Mouse (Mus musculus) liver, embryonic 14.5 days (tissue): ENCODE data around the gene Frat1. TPM values are rescaled to one million over a fixed set of nuclear protein-coding genes. Genes with fewer than 3 reads are reported as not detected.

ENCODE experiments used
- ATAC-seq: fragments of 200-750 bp; cut with Nextera tagmentation; 2 replicates; pipeline ENCODE4 v1.8.0; 2017; ENCODE audit warnings: moderate number of reproducible peaks, mild to moderate bottlenecking, moderate library complexity; ENCODE audit not compliant: insufficient read depth
- DNase-seq, 3 experiments: peaks; one replicate each; pipeline ENCODE4 v3.0.0-alpha.2; 2012 to 2013; ENCODE audit warnings: low read depth in 3 of 3, low spot score in 3 of 3
- H3K27ac ChIP-seq: fragments of 300-500 bp; sonication (generic); 2 replicates; pipeline ENCODE4 v1.5.1; 2014; ENCODE audit warnings: moderate library complexity, mild to moderate bottlenecking, control low read depth, inconsistent platforms
- H3K27me3 ChIP-seq: fragments of 300-500 bp; sonication (generic); 2 replicates; pipeline ENCODE4 v1.6.1; 2014; ENCODE audit warnings: mild to moderate bottlenecking, low read length, moderate library complexity; ENCODE audit not compliant: control insufficient read depth, insufficient read depth
- H3K36me3 ChIP-seq: fragments of 300-500 bp; sonication (generic); replicated peaks from 2 replicates; pipeline ENCODE4 v1.6.1; 2014; ENCODE audit warnings: low read depth; ENCODE audit not compliant: control insufficient read depth, insufficient read depth
- H3K4me1 ChIP-seq, 2 experiments: fragments of 200-500 bp in 1 of 2; fragments of 300-500 bp in 1 of 2; sonication (generic) in 1 of 2; replicated peaks; 2 replicates each; pipeline ENCODE4 v1.6.1; 2012 to 2014; ENCODE audit warnings: antibody characterized with exemption in 1 of 2, inconsistent platforms in 1 of 2, low read length in 1 of 2; ENCODE audit not compliant: control insufficient read depth in 2 of 2, insufficient read depth in 2 of 2
- H3K4me2 ChIP-seq: fragments of 300-500 bp; sonication (generic); 2 replicates; pipeline ENCODE4 v1.6.1; 2014; ENCODE audit warnings: low read depth, mild to moderate bottlenecking, control low read depth, moderate library complexity
- H3K4me3 ChIP-seq, 2 experiments: fragments of 200-500 bp in 1 of 2; fragments of 300-500 bp in 1 of 2; sonication (generic) in 1 of 2; 2 replicates each; pipeline ENCODE4 v1.5.1; 2012 to 2014; ENCODE audit warnings: low read depth in 2 of 2, low read length in 2 of 2, mild to moderate bottlenecking in 2 of 2, control low read depth in 1 of 2, inconsistent platforms in 1 of 2, moderate library complexity in 1 of 2; ENCODE audit not compliant: insufficient read depth in 1 of 2
- H3K9ac ChIP-seq: fragments of 300-500 bp; sonication (generic); replicated peaks from 2 replicates; pipeline ENCODE4 v1.6.1; 2014; ENCODE audit warnings: mild to moderate bottlenecking, control low read depth, moderate library complexity
- H3K9me3 ChIP-seq: fragments of 300-500 bp; sonication (generic); 2 replicates; pipeline ENCODE4 v1.6.1; 2016; ENCODE audit warnings: low read length, mixed read lengths; ENCODE audit not compliant: control insufficient read depth
- CTCF ChIP-seq: IDR thresholded peaks from 2 replicates; pipeline ENCODE4 v1.5.1; 2016; ENCODE audit warnings: antibody characterized with exemption, low read depth, control low read depth
- EP300 ChIP-seq: IDR thresholded peaks from 2 replicates; pipeline ENCODE4 v1.6.1; 2016; ENCODE audit warnings: antibody characterized with exemption, low read depth
- WGBS: fragments of 180-500 bp; shearing (Covaris S2); extraction: QIAGEN DNeasy Blood & Tissue Kit; methylation state at CpG from one replicate; pipeline ENCODE4 v1.1.7; 2014; ENCODE audit not compliant: insufficient replicate concordance; 5-methylcytosine and 5-hydroxymethylcytosine counted together
- polyA plus RNA-seq, 2 experiments: library from polyadenylated mRNA; depleted of rRNA in 1 of 2; stranded (reverse) in 1 of 2; unstranded in 1 of 2; fragments of >200 nt; fragmentation: Nextera tagmentation in 1 of 2; extraction: Ambion mirVana in 1 of 2; gene quantifications; 2 replicates each; pipeline versions ENCODE4 v1.2.1 to v1.2.3; 2012 to 2014

Gene Frat1
- polyA plus RNA-seq, 2 experiments = 3.0 to 9.9 TPM

GRCm38 (mm10) chr19:41816410-41816809 is 13.4 kb upstream of the Frat1 start:
- no peaks in the 10 kb centered on the region for H3K36me3 ChIP-seq
- H3K9me3 ChIP-seq = no peaks in the 10 kb centered on the region
- H3K4me3 ChIP-seq = no peak overlapping the region
- DNase-seq (no peak), ATAC-seq (no peak)
- no peak overlapping the region for H3K9ac ChIP-seq
- H3K4me1 ChIP-seq = peaks cover 9 to 21% of the 10 kb centered on the region in 2 experiments
- TF ChIP-seq EP300 = no peak
- TF ChIP-seq CTCF = no peak
- no peaks in the 10 kb centered on the region for H3K27me3 ChIP-seq
- no peak overlapping the region for H3K4me2 ChIP-seq
- 62% methylated on average over 5 of the region's 5 CpGs for WGBS
- H3K27ac ChIP-seq = no peak overlapping the region

- DNase-seq (no peak), ATAC-seq (no peak)
- Histone ChIP-seq H3K27ac (no peak overlapping the region), H3K9me3 (no peaks in the 10 kb centered on the region), H3K9ac (no peak overlapping the region), H3K27me3 (no peaks in the 10 kb centered on the region), H3K4me1 (peaks cover 9 to 21% of the 10 kb centered on the region in 2 experiments), H3K4me2 (no peak overlapping the region), H3K4me3 (no peak overlapping the region), H3K36me3 (no peaks in the 10 kb centered on the region)
- TF ChIP-seq EP300 = no peak
- no peak for TF ChIP-seq CTCF
- 60% methylated on average over 5 of the region's 5 CpGs for WGBS
These were observed 12.9 kb upstream of the Frat1 start for GRCm38 (mm10) chr19:41816915-41817314.

- no peak for ATAC-seq
- DNase-seq = no peak
- Histone ChIP-seq H3K9me3 (no peaks in the 10 kb centered on the region), H3K36me3 (no peaks in the 10 kb centered on the region), H3K27ac (no peak overlapping the region), H3K4me2 (no peak overlapping the region), H3K9ac (no peak overlapping the region), H3K4me1 (peaks cover 9 to 21% of the 10 kb centered on the region in 2 experiments), H3K27me3 (no peaks in the 10 kb centered on the region), H3K4me3 (no peak overlapping the region)
- TF ChIP-seq CTCF (no peak), EP300 (no peak)
- 74% methylated on average over 10 of the region's 10 CpGs for WGBS
These were observed 12.4 kb upstream of the Frat1 start for GRCm38 (mm10) chr19:41817325-41817724.

DNA sequence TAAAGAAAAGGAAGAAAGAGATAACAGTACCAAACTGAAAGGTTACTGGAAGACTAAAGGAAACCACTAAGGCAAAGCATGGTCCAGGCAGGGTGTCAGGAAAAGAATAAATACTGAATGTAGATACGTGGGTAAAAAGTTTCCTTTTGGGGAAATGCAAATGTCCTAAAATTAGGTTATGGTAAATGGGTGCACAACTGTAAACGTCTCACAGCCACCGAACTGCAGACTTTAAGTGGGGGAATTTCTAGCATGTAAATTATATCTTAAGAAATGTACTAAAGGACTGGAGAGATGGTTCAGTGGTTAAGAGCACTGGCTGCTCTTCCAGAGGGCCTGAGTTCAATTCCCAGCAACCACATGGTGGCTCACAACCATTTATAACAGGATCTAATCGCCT is 11.0 kb upstream of the Frat1 start:
- Histone ChIP-seq H3K4me2 (no peak overlapping the region), H3K27ac (no peak overlapping the region), H3K27me3 (no peaks in the 10 kb centered on the region), H3K9me3 (no peaks in the 10 kb centered on the region), H3K9ac (no peak overlapping the region), H3K4me1 (peaks cover 3 to 17% of the 10 kb centered on the region in 2 experiments; a peak in 3 of 4 replicates), H3K4me3 (no peak overlapping the region), H3K36me3 (no peaks in the 10 kb centered on the region)
- WGBS = 62% methylated on average over 4 of the region's 4 CpGs
- DNase-seq = no peak
- no peak for TF ChIP-seq EP300
- TF ChIP-seq CTCF = no peak
- ATAC-seq = no peak

DNA sequence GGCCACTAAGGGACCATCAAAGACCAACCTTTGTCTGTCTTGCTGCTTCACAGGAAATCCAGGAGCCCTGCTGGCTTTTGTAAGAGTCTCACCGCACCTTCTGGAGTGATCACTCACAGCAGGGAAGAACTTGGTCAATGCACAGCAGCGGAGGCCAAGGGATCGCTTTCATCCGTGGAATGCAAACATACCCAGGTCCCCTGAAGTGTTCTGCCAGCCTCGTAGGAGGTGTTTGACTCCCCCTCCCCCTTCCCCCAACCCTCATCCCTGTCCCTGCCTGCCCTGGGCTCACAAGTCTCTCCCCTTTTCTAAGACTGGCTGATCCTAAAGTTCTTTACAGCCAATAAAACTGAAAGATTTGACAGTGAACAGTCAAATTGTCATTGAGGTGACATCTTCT is 8.3 kb upstream of the Frat1 start:
- H3K4me2 ChIP-seq = no peak overlapping the region
- H3K9me3 ChIP-seq = no peaks in the 10 kb centered on the region
- ATAC-seq (no peak), DNase-seq (no peak)
- 55% methylated on average over 5 of the region's 5 CpGs for WGBS
- no peaks in the 10 kb centered on the region for H3K27me3 ChIP-seq
- H3K27ac ChIP-seq = no peak overlapping the region
- no peaks in the 10 kb centered on the region for H3K36me3 ChIP-seq
- peaks cover 3 to 14% of the 10 kb centered on the region in 2 experiments; a peak in 2 of 4 replicates for H3K4me1 ChIP-seq
- H3K4me3 ChIP-seq = no peak overlapping the region
- H3K9ac ChIP-seq = no peak overlapping the region
- no peak for TF ChIP-seq EP300
- TF ChIP-seq CTCF = no peak
